Mouse (Mus musculus) bone marrow macrophage, adult 2 months (primary cell): ENCODE data around the gene Mecr.

ENCODE experiments used
- CTCF ChIP-seq: IDR thresholded peaks from 2 replicates; pipeline ENCODE4 v1.5.1; 2012; ENCODE audit warnings: low read depth, mild to moderate bottlenecking, low read length, moderate library complexity
- POLR2A ChIP-seq: IDR thresholded peaks from 2 replicates; pipeline ENCODE4 v1.6.1; 2012; ENCODE audit warnings: mild to moderate bottlenecking, low read depth, low read length, borderline replicate concordance

- TF ChIP-seq POLR2A (no peak), CTCF (no peak)
These were observed 38.0 kb downstream of the Mecr start for GRCm38 (mm10) chr4:131881306-131881705.
